Mouse (Mus musculus): Measurements from ENCODE around the gene Kcnmb3.

DNA sequence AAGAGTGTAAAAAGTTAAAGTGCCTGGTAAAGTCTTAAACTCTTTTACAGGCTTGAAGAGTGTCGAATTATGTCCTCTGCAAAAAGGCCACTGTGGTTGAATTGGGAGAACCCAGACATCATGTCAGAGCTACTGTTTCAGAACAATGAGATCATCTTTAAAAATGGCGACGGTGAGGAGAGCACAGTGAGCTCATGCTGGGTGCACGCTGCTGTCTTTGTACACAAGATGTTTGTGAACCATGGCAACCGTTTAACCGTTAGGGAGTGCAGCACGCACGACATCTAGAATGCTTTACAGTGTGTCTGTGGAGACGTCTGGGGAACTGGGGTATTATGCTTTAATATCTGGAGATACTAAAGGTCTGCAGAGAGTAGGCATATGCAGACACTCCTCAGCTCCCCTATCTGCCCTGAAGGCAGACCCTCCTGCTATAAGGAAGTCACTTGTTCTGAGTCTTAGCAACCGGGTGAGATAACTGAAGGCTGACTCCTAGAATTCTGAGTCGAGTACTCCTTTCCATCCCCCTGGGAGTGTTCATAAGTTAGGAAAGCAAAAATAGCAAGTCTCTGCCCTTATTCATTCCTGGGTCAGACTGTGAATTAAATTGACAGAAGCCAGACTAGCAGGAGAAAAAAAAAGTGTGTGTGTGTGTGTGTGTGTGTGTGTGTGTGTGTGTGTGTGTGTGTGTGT lies 37.6 kb downstream of the Kcnmb3 start:
- TF ChIP-seq CTCF (IDR thresholded peaks at IDR 0.05; ENCODE audit: low read depth) (no peak), EP300 (IDR thresholded peaks at IDR 0.05; ENCODE audit: low read depth) (no peak)

Data from liver, embryonic 14.5 days (tissue).